Mouse (Mus musculus): ENCODE measurements at regions not wholly inside any gene's neighbourhood (a gene's known extent, or its start where the extent isn't known, plus 50 kb on each side); places are given as distances from the start of the nearest gene placed in this dataset.
A peak's percentile ranks its signal among the peaks of the same experiment; 100 is the strongest.

DNA sequence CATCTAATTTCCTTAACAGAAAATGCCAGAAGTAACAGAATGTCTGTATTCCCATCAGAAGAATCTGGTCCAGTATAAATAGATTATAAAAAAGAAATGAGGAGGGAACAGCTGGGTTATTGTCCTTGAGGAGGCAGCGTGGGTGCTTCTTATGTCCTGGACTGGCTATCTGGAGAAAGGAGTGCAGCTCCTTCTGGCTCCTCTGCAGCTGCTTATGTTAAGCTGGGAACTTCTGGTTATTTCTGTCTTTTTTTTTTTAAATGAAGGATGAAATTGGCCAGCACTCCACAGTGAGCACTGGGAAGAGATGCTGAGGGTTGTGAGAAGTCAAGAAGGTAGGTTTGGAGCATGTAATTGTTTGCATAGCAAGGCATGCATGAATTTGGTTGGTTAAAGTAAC, 441.5 kb downstream of the Ebf1 start:
- DNase-seq (ENCODE audit: low spot score in 2 of 2) = no peak

DNA sequence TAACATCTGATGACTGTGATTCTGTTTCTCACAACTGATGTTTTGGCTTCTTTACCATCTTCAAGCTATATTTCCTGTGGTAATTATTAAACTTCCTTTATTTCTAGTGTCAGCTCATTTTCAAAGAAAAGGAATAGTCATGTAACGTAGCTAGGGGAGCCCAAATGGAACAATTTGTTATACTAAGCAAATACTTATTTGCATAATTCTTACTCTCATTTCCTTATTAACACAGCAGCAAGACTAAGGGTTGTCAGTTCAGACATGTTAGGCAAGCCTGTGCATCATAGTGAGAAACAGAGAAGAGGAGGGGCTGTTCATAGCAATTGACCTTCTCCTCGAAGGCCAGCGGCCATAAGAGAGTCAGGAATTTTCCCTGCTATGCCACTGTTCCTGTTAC, 449.5 kb downstream of the Ebf1 start:
- no peak for DNase-seq (ENCODE audit: low spot score in 2 of 2)

DNA sequence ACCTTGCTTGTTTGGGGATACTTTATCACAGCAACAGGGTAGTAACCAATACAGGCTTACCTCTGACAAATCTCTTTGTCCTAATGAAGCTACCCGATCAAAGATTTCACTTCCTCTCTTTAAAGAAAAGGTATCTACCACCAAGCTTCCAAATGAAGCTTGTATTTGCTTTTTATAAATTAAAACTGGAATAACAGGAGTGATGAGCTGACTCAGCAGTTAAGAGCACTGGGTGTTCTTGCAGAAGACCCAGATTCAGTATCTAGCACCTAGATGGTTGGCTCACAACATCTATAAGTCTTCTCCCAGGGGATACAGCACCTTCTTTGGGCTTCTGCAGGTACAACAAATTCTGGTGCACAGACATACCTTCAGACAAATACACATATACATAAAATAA, 453.2 kb downstream of the Ebf1 start:
- no peak for DNase-seq (ENCODE audit: low spot score in 2 of 2)

DNA sequence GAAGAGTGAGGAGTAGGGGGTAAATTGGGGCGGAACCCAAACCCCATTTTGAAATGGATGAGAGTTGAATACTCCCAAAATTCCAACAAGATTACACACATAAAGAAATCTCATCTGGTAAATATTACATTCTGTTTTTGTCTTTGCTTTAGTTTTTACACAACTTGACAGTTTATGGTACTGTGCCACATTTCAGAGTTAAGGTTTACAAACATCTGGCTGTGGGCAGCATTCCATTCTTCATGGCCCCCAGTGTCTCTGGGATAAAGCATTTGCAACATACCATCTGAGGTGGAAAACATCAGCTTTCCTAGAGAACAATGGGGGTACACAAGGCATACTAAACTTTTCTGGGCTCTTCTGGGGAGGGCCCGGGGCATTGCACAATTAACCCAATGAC, 454.1 kb downstream of the Ebf1 start:
- no peak for DNase-seq (ENCODE audit: low spot score in 2 of 2)

DNA sequence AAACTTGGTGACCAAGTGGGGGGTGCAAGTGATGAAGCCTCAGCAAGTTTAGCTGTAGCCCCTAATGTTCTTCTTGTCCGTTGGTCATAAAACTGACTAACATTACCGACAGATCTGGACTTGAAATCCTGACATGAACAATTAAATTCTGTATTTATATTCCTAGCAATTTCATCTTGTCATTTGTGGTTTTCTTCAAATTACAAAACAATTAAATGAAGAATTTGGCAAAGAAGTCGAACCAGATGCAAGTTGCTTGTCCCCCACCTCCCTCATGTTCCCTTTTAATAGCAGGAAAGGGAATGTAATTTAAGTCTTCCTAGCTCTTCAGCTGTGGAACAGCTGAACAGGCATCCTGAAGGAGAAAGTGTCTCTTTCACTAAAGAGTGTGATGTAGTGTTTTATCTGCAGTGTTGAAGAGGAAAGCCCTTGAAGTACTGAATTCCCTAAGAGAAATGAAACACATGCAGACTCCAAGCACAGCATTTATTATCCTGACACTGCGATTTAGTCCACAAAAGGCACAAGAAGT, 467.5 kb downstream of the Ebf1 start:
- no peak for DNase-seq (ENCODE audit: low spot score in 2 of 2)

DNA sequence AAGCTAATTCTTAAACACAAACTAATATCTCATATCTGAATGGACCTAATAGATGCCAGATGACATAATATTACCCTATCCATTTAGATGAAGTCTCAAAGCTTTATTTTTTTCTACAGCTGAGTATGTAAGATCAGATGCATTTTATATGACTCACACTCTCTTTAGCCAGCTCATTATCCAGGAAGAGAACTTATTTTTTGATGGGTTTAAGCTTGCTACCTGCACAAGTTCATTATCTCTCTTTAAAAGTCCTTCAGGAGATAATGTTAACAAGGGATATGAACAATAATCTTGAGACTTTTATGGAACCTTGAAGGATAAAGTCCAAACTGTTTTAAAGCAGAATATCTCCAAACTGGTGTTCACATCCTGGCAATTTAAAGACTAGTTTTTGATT, 468.0 kb downstream of the Ebf1 start:
- no peak for DNase-seq (ENCODE audit: low spot score in 2 of 2)

DNA sequence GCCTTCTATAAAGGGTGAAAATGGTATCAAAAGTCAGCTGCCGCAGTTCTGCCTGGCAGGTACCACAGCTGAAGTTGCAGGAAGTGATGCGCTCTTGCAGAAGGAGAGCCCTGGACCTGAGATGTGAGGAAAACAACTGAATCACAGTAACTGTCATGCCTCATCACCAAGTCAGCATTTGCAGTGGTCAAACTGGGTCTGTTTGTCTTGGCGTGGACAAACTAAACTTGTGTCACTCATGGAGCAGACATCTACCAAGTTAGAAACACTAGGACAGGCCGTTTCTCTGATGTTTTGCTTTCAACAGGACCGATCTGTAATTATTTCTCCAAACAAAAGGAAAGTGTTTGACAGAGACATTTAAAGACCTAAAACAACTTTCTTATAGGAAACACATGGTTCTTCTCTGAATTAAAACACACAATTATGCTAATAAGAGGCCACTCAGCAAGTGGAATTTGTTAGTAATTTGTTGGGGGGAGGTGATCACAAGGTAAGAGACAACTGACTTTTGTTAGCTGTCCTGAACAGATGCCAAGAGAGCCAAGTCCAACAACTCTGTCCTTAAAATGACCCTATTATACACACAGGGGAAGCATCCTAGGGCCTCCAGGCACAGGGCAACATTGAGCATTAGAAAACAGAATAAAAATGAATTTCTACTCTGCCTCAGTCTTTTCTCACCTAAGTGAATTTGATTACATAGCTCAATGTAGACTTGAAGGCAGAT, 470.2 kb downstream of the Ebf1 start:
- DNase-seq (ENCODE audit: low spot score in 2 of 2) = no peak

DNA sequence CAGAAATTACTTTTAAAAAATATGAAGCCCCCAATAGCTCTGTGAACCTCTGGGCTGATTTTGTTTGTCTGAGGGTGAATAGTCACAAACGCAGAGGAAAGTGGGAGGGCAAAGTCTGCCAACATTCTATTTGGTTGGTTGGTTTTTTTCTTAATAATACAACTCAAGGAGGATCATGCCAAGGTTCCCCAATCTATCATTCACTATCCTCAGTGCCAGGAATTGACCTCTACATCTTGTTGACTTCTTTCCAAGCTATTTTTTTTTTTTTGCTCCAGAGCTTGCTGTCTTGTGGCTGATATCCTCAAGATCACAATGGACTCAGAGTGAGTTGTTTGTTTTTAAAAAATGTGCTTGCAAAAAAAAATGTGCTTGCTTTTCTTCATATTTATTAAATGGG, 471.2 kb downstream of the Ebf1 start:
- no peak for DNase-seq (ENCODE audit: low spot score in 2 of 2)

DNA sequence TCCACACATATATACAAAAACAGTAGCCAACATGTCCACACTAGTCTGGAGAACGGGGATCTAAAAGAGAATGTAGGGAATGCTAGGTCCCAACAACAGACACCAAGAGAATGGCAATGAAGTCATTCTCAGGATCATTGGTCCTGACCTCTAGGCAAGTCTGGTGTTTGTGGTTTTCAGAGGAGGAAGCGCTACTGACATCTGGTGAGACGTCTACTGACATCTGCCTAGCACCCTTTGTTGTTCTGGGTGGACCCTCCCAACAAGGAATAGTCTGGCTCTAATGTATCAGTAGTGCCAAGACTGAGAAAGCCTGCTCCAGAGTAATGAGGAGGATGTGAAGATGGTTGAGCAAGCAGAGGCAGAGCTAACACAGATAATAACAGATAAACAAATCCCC, 472.4 kb downstream of the Ebf1 start:
- DNase-seq (ENCODE audit: low spot score in 2 of 2) = no peak

DNA sequence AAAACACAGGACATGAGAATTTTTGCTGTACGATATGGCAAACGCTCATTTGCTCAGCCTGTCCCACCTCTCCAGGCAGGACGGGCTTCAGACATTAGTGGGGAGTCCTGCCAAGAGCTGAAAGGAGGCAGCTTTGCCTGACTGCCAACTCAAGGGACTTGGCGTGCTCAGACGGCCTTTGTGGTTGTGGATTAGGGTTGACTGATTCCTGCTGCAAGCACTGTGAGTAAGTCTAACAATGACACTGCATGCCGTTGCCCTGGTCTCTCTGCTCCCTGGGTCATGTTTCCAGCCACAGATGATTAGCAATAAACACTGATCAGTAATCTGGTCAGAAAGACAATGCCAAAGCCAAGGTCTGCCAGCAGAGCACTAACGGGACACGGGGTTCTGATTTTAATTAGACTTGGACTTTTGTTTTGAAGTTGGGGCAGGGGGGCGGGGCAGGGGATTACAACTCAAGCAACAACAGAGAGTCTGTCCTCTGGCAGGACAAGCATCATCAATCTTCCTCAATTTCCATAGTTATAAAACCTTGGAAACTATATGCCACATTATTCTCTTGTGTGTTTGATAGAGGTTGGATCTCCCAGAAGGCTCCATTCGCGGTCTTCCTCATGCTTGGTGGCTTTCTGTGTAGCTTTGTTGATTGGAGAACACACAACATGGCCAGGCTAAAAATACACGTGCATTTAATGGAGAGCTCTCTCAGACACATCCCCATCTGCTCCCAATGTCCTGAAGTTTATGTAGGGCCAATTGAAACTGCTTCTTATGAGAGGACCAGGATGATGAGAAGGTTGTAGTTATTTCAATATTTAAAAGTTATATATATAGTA, 486.6 kb downstream of the Ebf1 start:
- DNase-seq (ENCODE audit: low spot score in 2 of 2) = peak in 1 of 2 experiments; percentile 12

DNA sequence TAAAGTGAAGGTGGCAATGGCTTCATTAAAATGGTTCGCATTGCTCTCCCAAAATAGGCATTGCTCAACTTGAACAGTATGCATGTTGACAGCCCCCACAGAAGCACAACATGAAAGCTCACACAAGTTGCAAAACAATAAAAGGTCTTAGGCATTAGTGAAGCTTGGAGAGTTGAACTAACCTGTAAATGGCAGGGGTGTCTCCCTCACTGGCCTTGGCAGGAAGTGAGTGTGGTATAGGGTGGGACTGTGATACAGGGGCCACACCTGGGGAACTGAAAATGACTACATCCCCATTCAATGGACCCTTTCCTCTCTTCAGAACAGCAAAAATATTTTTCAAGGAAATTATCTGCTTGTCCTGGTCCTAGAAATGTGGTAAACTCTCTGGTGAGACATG, 499.6 kb downstream of the Ebf1 start:
- no peak for DNase-seq (ENCODE audit: low spot score in 2 of 2)

DNA sequence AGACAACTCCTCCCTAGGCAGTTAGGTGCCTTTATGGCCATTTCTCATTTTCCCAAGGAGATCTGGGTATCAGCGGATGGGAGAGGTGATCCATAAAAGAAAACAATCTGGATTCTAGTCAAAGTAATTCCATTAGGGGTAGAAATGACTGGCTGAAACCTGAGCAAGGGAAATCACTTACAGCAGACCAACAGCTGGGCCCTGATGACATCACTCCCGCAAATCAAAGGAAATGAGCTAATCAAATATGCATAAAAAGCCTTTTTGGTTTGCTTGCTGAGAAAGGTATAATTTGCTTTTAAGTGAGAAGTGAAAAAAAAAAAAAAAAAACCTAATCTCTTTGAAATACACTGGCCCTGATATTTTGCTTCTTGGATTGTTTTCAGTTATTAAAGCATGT, 506.2 kb downstream of the Ebf1 start:
- DNase-seq (ENCODE audit: low spot score in 2 of 2) = no peak

DNA sequence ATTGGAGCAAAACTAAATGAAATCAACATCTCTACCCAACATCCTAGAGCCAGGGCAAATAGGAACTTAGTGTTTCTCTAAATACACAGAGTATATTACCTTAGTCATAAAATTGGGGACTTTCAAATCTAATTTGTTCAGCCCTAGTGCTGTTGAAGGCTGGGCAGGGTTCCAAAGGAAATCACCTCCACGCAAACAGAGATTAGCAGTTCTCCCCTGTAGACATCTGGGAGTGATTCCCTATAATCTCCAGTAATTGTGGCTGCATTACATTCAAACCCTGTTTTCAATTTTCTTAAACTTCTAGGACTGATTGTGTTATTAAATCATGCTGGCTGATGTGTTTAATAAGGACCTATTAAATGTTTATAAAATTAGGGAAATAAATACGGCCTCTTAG, 519.7 kb downstream of the Ebf1 start:
- DNase-seq (ENCODE audit: low spot score in 2 of 2) = no peak

DNA sequence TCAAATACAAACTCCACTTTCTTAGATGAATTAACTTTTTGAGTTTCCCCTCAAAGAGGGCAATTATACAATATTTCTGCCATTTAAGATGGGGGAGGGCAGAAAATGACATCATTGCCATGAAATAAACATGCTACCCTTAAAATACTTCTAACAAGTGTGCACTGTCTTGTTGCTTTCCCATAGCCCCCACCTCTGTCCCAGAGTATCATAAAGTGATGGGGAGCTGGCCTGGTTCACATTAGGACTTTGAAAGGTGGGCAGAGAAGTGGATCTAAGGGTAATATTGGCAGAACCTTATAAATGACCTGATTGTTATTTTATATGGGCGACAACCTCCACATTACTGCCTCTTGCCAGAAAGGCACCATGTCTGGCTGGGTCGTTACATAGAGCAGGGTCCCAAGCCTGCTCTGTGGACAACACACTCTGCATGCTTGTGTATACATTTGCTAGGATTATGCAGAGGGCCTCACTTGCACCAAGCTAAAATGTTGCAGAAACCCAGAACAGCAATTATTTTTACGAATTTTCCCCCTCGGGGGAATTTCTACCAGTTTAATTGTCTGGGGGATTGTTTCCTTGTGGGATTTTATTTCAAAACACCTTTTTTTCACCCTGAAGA, 521.3 kb downstream of the Ebf1 start:
- DNase-seq (ENCODE audit: low spot score in 2 of 2) = no peak

DNA sequence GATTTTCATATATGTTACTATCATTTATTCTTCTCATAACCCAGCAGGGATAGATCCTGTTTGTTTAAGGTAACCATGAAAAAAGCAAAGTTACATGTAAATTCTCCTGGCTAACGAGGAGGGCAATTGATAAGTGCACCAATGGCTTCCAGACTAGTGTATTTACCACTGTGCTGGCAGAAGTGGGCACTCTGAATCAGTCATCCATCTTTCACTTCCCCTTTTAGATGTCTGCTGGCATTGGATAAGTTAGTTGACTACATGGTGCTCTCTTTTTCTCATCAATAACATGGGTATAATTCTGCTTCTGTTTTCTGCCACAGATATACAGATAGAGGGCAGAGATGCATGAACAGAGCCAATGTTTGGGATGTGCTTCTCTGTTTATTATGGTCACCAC, 523.4 kb downstream of the Ebf1 start:
- DNase-seq (ENCODE audit: low spot score in 2 of 2) = no peak

DNA sequence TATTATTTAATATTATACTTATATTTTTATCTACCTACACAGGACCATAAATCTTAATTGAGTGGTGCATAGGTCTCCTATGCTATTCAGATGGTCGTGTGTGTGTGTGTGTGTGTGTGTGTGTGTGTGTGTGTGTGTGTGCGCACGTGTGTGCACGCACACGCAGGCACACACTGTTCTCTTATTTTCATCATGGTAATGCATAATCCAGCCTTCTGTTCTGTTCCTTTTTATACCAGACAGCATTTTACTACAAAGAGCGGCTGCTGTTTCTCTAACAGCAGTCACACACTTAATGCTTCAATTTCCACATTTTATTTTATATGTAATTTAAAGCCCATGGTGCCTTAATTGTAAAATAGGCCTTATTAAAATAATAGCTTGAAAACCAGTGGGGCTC, 537.0 kb downstream of the Ebf1 start:
- DNase-seq (ENCODE audit: low spot score in 2 of 2) = no peak

DNA sequence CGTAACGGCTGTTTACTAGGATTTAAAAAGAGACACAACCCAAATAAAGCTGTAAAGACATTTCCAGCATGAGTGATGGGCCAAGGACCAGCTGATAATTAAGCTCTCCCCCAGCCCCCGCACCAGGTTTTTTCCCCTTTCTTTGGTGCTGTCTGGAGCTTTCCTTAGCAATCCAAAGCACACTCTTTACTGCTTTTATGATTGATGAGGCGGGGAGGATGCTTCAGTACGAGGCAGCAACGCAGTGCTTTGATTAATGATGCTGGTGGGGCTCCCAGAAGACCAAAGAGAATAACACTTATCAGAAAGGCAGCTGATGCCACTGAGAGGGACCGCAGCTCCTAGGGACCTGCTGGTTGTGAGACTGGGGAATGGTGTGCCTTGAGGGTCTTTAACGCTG, 537.4 kb downstream of the Ebf1 start:
- DNase-seq (ENCODE audit: low spot score in 2 of 2) = no peak

DNA sequence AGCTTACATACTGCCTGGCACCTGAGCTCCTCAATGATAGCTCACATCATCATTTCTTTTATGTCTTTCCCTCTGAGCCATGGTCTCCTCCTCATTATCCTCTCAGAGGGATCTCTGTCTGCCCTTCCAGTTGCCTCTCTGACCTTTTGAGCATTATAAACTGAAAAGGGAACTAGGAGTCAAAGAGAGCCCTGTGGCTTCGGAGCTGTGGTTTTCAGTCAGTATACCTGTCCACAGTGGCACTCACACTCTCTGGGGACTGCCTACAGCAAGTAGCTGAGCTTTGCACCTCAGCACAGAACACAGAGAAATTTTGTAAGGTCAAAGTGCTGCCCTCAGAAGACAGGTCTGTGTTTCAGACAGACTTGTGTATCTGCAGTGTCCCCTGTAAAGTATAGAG, 538.7 kb downstream of the Ebf1 start:
- DNase-seq (ENCODE audit: low spot score in 2 of 2) = no peak

DNA sequence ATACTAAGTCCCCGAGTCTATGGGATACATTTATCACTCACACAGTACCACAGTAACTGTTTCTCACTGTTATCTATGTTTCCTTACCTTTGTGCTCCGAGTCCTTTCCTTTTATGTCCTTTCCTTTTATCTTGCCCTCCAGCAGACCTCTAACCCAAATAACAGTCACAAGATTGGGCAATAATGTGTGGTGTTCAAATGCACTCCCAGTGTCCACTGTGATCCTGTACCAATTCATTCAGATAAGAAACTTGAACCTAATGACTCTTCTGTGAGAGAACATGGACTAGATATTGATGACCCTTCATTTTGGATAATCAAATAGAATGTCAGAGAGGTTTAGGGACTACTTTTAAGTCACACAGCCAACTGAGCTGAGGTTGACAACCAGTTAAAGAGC, 541.2 kb downstream of the Ebf1 start:
- DNase-seq (ENCODE audit: low spot score in 2 of 2) = no peak

DNA sequence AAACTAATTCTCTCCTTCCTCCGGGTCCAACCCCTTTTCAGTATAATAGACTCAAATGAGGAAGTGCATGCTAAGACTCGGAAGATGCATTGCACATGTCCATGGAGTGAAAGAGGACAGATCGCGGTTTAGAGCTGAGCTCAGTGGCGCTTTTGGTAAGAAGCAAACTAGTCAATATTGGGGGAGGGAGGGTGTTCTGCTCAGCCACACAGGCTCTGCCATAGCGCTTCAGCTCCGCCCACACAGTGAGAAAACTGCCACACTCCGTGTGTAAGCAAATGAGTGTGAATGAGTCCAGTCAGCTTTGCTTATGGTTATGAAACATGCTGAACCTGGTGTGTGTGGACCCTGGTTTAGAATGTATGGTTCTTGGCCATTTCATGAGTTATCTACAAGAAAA, 543.8 kb downstream of the Ebf1 start:
- no peak for DNase-seq (ENCODE audit: low spot score in 2 of 2)

DNA sequence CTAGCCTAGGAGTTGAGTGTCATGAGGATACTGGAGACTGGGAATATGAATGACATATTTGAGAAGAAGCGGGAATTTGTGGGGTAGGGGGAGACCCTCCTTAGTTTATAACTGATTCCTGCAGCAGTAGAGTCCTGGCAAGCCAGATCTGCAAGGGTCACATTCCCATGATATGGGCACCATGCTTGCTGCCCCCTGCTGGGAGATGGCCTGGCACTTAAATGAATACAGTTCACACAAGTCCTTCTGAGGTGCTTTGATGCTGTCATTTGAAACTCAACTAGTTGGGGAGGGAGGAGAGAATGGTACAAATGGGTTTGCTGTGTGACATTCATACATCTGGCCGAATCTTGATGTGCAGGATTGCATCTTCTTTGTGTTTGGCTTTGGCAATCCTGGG, 556.4 kb downstream of the Ebf1 start:
- DNase-seq (ENCODE audit: low spot score in 2 of 2) = no peak

DNA sequence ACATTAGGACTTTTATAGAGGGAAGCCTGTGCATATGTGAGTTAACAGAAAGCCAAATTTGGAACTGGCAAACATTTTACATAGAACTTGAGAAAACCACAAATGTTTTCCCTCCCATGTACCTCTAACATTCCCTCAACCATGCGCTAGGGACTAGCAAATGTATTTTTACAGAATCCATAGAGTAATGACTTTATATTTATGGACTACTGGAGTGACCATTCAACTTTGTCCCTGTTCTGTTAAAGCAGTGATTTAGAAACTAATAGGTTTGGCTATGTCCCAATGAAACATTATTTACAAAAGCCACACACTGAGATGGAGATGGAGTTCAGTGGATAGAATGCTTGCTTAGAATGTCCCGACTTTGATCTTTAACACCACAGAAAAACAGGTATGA, 557.0 kb downstream of the Ebf1 start:
- no peak for DNase-seq (ENCODE audit: low spot score in 2 of 2)
